Mouse (Mus musculus) limb, embryonic 11.5 days (tissue): ENCODE results near the gene Slc4a8. TPM values are rescaled to one million over a fixed set of nuclear protein-coding genes. Genes with fewer than 3 reads are reported as not detected.

Source experiments
- ATAC-seq: fragments of 200-750 bp; cut with Nextera tagmentation; 2 replicates; pipeline ENCODE4 v1.8.0; 2017; ENCODE audit warnings: low read depth; ENCODE audit not compliant: insufficient number of reproducible peaks, low FRiP score, low TSS enrichment
- DNase-seq: peaks from one replicate; pipeline ENCODE4 v3.0.0-alpha.2; 2015; ENCODE audit warnings: low spot score
- H3K27ac ChIP-seq: fragments of 300-500 bp; sonication (generic); replicated peaks from 2 replicates; pipeline ENCODE4 v1.5.1; 2014; ENCODE audit warnings: low read depth, mild to moderate bottlenecking, low read length
- H3K27me3 ChIP-seq: fragments of 300-500 bp; sonication (generic); 2 replicates; pipeline ENCODE4 v1.6.1; 2014; ENCODE audit warnings: mild to moderate bottlenecking, low read length, mixed read lengths; ENCODE audit not compliant: control insufficient read depth, insufficient read depth
- H3K36me3 ChIP-seq: fragments of 300-500 bp; sonication (generic); 2 replicates; pipeline ENCODE4 v1.6.1; 2014; ENCODE audit warnings: mild to moderate bottlenecking, low read length, moderate library complexity, mixed read lengths; ENCODE audit not compliant: control insufficient read depth, insufficient read depth
- H3K4me1 ChIP-seq: fragments of 300-500 bp; sonication (generic); 2 replicates; pipeline ENCODE4 v1.6.1; 2014; ENCODE audit warnings: low read length, mixed read lengths; ENCODE audit not compliant: control insufficient read depth, insufficient read depth
- H3K4me2 ChIP-seq: fragments of 300-500 bp; sonication (generic); 2 replicates; pipeline ENCODE4 v1.6.1; 2014; ENCODE audit warnings: low read depth, mild to moderate bottlenecking, moderate library complexity; ENCODE audit not compliant: severe bottlenecking
- H3K4me3 ChIP-seq: fragments of 300-500 bp; sonication (generic); 2 replicates; pipeline ENCODE4 v1.5.1; 2014; ENCODE audit warnings: low read depth, low read length
- H3K9ac ChIP-seq: fragments of 300-500 bp; sonication (generic); 2 replicates; pipeline ENCODE4 v1.6.1; 2014; ENCODE audit warnings: mild to moderate bottlenecking, low read length
- H3K9me3 ChIP-seq: fragments of 300-500 bp; sonication (generic); 2 replicates; pipeline ENCODE4 v1.6.1; 2016; ENCODE audit warnings: low read length; ENCODE audit not compliant: control insufficient read depth
- WGBS: fragments of 180-500 bp; shearing (Covaris S2); extraction: QIAGEN DNeasy Blood & Tissue Kit; methylation state at CpG from one replicate; pipeline ENCODE4 v1.1.7; 2014; 5-methylcytosine and 5-hydroxymethylcytosine counted together
- polyA plus RNA-seq: library from polyadenylated mRNA; unstranded; fragments of >200 nt; fragmentation: Nextera tagmentation; extraction: Ambion mirVana; gene quantifications from 2 replicates; pipeline ENCODE4 v1.2.1, GENCODE M21; 2014

The Slc4a8 gene
- polyA plus RNA-seq, 1 experiment from 2014 or later: 6.6 TPM

- ATAC-seq: no peak
- Histone ChIP-seq H3K9me3 (no peaks in the 10 kb centered on the region), H3K4me1 (no peaks in the 10 kb centered on the region), H3K27ac (no peak overlapping the region), H3K27me3 (peaks cover 4% of the 10 kb centered on the region), H3K9ac (no peak overlapping the region), H3K4me2 (no peak overlapping the region), H3K36me3 (no peaks in the 10 kb centered on the region), H3K4me3 (no peak overlapping the region)
- WGBS: 48% methylated on average over 3 of the region's 3 CpGs
- DNase-seq: no peak
Observed at GRCm38 (mm10) chr15:100865556-100865955, 104.0 kb downstream of the Slc4a8 start.

- Histone ChIP-seq H3K27me3 (peaks cover 25% of the 10 kb centered on the region), H3K4me1 (0 out of 2 replicates have a peak, but pooled peaks cover 5% of the 10 kb centered on the region), H3K4me2 (peak within 1 kb of the TSS; percentile 56), H3K36me3 (no peaks in the 10 kb centered on the region), H3K9me3 (no peaks in the 10 kb centered on the region), H3K9ac (peak within 1 kb of the TSS; percentile 34; the same call in 1 of the 2 replicates), H3K27ac (no peak within 1 kb of the TSS), H3K4me3 (peak within 1 kb of the TSS; percentile 54)
- DNase-seq (no peak), ATAC-seq (no peak)
- 81% methylated on average over 7 of the region's 7 CpGs for WGBS
Observed at GRCm38 (mm10) chr15:100869558-100869957, 108.0 kb downstream of the Slc4a8 start, which contains the start of gene Scn8a. Gene Scn8a, plus strand, starts transcription at chr15:100869858.

GRCm38 (mm10) chr15:100870001-100870774 is 108.6 kb downstream of the Slc4a8 start:
- H3K4me1 ChIP-seq: 0 out of 2 replicates have a peak, but pooled peaks cover 5% of the 10 kb centered on the region
- peak overlapping the region; percentile 34; the same call in 1 of the 2 replicates for H3K9ac ChIP-seq
- no peaks in the 10 kb centered on the region for H3K9me3 ChIP-seq
- no peaks in the 10 kb centered on the region for H3K36me3 ChIP-seq
- H3K4me2 ChIP-seq: peak overlapping the region; percentile 56
- DNase-seq (peak; percentile 82), ATAC-seq (no peak)
- peak overlapping the region; percentile 54 for H3K4me3 ChIP-seq
- H3K27me3 ChIP-seq: peaks cover 25% of the 10 kb centered on the region
- WGBS: 3% methylated on average over 54 of the region's 66 CpGs
- no peak overlapping the region for H3K27ac ChIP-seq

GRCm38 (mm10) chr15:100870775-100871106 is 109.2 kb downstream of the Slc4a8 start:
- peak overlapping the region; percentile 54 for H3K4me3 ChIP-seq
- DNase-seq: peak; percentile 66
- peaks cover 25% of the 10 kb centered on the region for H3K27me3 ChIP-seq

GRCm38 (mm10) chr15:100871107-100872011 is 109.8 kb downstream of the Slc4a8 start:
- no peak overlapping the region for H3K27ac ChIP-seq
- H3K27me3 ChIP-seq: peaks cover 25% of the 10 kb centered on the region
- peak overlapping the region; percentile 77 for H3K9ac ChIP-seq

More at GRCm38 (mm10) chr15:100870775-100871106, 109.2 kb downstream of the Slc4a8 start:
- no peak for ATAC-seq
- Histone ChIP-seq H3K36me3 (no peaks in the 10 kb centered on the region), H3K4me2 (peak overlapping the region; percentile 85), H3K9ac (peak overlapping the region; percentile 77), H3K27ac (no peak overlapping the region), H3K9me3 (no peaks in the 10 kb centered on the region), H3K4me1 (0 out of 2 replicates have a peak, but pooled peaks cover 5% of the 10 kb centered on the region)
- WGBS: 0% methylated on average over 5 of the region's 69 CpGs

GRCm38 (mm10) chr15:100873155-100873554 is 111.6 kb downstream of the Slc4a8 start:
- Histone ChIP-seq H3K36me3 (no peaks in the 10 kb centered on the region), H3K27ac (no peak overlapping the region), H3K4me1 (0 out of 2 replicates have a peak, but pooled peaks cover 5% of the 10 kb centered on the region), H3K9me3 (no peaks in the 10 kb centered on the region), H3K4me3 (no peak overlapping the region), H3K4me2 (no peak overlapping the region), H3K9ac (no peak overlapping the region), H3K27me3 (peaks cover 25% of the 10 kb centered on the region)
- DNase-seq (peak; percentile 97), ATAC-seq (no peak)
- whole genome bisulfite sequencing: 3% methylated on average over 16 of the region's 16 CpGs

More at GRCm38 (mm10) chr15:100871107-100872011, 109.8 kb downstream of the Slc4a8 start:
- under 1% methylated on average over 45 of the region's 53 CpGs for WGBS
- DNase-seq (peak; percentile 49), ATAC-seq (no peak)
- peak overlapping the region; percentile 85 for H3K4me2 ChIP-seq
- H3K9me3 ChIP-seq: no peaks in the 10 kb centered on the region
- H3K4me1 ChIP-seq: 0 out of 2 replicates have a peak, but pooled peaks cover 5% of the 10 kb centered on the region
- no peaks in the 10 kb centered on the region for H3K36me3 ChIP-seq
- peak overlapping the region; percentile 54 for H3K4me3 ChIP-seq

Other genes with a start within 250 kb of the Slc4a8 start
- gene Tfcp2, start 209.7 kb upstream of the Slc4a8 start, polyA plus RNA-seq: 29.3 and 30.1 TPM in 2 replicates
- 3.9 and 4.2 TPM in 2 replicates for gene Pou6f1, start 161.8 kb upstream of the Slc4a8 start, polyA plus RNA-seq
- gene Dazap2, start 146.4 kb upstream of the Slc4a8 start, polyA plus RNA-seq: 196 and 201 TPM in 2 replicates
- 4.7 and 5.4 TPM in 2 replicates for gene Smagp, start 124.8 kb upstream of the Slc4a8 start, polyA plus RNA-seq
- gene Bin2, start 92.2 kb upstream of the Slc4a8 start, polyA plus RNA-seq: 3.8 and 4.2 TPM in 2 replicates
- gene Cela1, start 73.8 kb upstream of the Slc4a8 start, polyA plus RNA-seq: 0.65 and 1.4 TPM in 2 replicates
- 0.04 and 0.07 TPM in 2 replicates for gene Galnt6, start 32.4 kb upstream of the Slc4a8 start, polyA plus RNA-seq
- gene Scn8a, start 108.1 kb downstream of the Slc4a8 start, polyA plus RNA-seq: 4.5 and 7.3 TPM in 2 replicates